Mouse (Mus musculus) brain, embryonic 14.5 days (tissue): ENCODE measurements at regions not wholly inside any gene's neighbourhood (a gene's known extent, or its start where the extent isn't known, plus 50 kb on each side); places are given as distances from the start of the nearest gene placed in this dataset.

Experiments
- DNase-seq: peaks from one replicate; pipeline ENCODE4 v3.0.0-alpha.2; 2011; ENCODE audit warnings: low read depth
- CTCF ChIP-seq: fragments of 200-500 bp; IDR thresholded peaks from 2 replicates; pipeline ENCODE4 v1.5.1; 2012; ENCODE audit warnings: inconsistent platforms, mild to moderate bottlenecking, moderate library complexity, borderline replicate concordance; ENCODE audit not compliant: insufficient read depth, insufficient read length; ENCODE audit errors: extremely low read depth
- POLR2A ChIP-seq: fragments of 200-500 bp; IDR thresholded peaks from 2 replicates; pipeline ENCODE4 v1.6.1; 2012; ENCODE audit warnings: mild to moderate bottlenecking, inconsistent platforms, borderline replicate concordance; ENCODE audit not compliant: poor library complexity, insufficient read depth, insufficient read length, severe bottlenecking; ENCODE audit errors: extremely low read depth

DNA sequence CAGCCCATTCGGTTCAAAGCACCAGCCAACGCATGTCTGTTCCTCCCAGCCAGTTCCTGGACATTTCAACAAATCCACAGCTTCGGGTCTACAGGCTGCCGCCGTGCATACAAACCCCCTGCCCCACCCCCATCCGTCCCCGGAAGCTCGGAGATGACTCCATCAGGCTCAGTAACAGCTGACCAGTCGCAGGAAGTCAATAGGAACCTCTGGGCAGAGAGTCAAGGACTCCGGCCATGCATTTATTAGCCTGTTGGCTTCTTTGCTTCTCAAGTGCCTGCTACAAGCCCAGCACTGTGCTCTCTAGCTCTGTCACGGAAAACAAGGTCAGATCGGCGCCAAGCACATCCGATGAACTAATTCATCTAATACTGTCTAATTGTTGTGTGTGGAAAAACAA, 80.4 kb upstream of the Tmem132d start:
- TF ChIP-seq POLR2A: no peak
- TF ChIP-seq CTCF: no peak
- DNase-seq: no peak

DNA sequence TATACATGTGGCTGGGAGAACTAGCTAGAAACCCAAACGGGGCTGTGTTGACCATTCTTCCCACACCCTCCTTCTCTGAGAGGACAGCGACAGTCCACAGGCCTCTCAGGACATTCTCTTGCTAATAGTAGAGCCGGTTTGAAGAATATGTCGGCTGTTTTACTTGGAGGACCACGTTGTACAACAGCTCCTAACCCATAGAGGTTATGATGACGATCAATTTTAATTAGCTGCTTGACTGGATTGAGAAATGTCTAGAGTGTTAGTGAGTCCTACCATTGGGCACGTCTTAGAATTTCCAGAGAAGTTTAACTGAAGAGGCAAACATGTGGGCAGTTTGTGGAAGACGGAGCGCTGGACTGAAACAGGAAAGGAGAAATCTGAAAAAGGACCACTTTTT, 79.7 kb upstream of the Tmem132d start:
- TF ChIP-seq POLR2A (no peak), CTCF (no peak)
- no peak for DNase-seq

DNA sequence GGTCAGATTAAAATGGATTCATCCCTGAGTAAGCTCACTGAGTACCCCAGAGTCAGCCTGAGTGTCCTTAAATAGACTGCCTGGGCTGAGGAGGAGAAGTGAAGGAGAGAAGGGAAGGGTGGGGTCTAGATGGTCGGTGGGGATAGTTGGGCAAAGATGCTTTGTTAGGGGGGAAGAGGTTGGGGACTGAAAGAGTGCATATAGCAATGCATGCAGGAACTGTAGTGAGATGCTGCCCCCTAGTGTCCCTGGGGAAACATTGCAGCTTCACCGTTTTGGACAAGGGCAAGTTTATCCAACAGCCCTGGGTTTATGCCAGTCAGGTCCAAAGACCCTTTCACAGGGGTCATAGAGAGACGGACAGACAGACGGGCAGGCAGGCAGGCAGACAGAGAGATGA, 71.6 kb upstream of the Tmem132d start:
- DNase-seq: peak; percentile 78
- TF ChIP-seq CTCF (peak; percentile 94), POLR2A (no peak)

DNA sequence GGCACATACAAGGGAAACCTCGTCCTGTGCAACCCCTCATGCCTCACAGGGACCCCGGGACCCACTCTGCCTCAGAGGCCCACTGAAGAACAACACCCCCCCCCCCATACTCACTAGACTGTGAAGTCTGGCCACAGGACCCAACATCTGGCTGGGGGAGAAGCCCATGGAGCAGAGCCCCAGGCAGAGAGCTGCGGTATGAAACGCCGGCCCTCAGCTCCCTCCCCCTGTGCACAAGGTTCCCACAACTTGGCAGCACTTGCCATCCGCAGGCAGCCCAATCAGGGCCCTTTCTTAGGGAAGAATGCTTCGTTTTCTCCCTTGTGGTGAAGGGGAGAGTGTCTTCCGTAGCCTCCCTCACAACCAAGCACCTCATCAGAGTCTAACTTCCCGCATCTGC, 66.6 kb upstream of the Tmem132d start:
- DNase-seq: no peak
- TF ChIP-seq POLR2A (no peak), CTCF (no peak)

DNA sequence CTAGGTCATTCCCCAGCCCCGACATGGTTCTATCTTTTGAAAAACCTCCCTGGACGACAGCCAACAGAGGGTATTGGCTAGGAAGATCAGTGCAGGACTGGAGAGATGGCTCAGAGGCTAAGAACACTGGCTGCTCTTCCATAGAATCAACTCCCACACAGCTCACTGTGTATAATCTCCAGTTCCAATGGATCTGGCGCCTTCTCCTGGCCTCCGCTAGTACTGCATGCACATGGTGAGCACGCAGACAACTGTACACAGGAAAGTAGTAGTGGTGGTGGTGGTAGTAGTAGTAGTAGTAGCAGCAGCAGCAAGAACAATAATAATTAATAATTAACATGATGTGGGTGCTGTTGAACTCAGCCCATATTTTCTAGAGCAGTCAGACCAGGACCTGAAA, 66.2 kb upstream of the Tmem132d start:
- peak; percentile 45 for DNase-seq

DNA sequence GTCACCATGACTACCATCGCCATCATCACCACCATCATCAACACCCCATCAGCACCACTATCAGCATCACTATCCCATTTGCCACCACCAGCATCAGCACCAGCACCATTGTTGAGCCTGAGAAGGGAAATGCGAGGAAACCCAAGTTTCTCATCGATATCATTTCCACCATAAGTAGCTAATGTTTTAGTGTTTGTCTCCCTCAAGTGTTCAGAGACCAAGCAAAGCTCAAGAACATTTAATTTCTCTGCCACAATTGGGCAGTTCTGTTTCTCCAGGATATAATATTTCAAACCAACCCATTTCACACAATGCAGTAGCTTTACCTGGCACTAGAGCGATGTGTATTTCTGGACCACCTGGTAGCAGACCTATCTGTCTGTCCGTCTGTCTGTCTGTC, 59.7 kb upstream of the Tmem132d start:
- peak; percentile 20 for DNase-seq
- no peak for TF ChIP-seq POLR2A
- no peak for TF ChIP-seq CTCF

More for the DNA sequence above, 66.2 kb upstream of the Tmem132d start:
- TF ChIP-seq CTCF: peak; percentile 67; the same call in 1 of the 2 replicates
- TF ChIP-seq POLR2A: no peak

DNA sequence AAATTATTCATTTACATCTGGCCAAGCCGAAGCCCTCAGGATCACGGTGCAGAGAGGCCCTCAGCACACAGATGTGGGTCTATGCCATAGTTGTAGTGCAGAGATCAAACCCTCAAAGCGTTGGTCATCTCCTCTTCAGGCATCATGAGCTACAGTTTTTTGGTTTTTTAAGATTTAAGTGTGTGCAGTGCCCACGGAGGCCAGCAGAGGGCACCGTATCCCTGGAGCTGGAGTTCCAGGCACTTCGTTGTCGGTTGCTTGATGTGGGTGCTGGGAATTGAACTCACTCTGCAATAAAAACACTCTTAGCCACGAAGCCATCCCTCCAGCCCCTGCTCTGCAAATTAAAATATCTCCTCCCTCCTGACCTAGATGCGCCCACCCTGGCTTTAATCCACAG, 58.3 kb upstream of the Tmem132d start:
- TF ChIP-seq POLR2A (no peak), CTCF (peak; percentile 63)

DNA sequence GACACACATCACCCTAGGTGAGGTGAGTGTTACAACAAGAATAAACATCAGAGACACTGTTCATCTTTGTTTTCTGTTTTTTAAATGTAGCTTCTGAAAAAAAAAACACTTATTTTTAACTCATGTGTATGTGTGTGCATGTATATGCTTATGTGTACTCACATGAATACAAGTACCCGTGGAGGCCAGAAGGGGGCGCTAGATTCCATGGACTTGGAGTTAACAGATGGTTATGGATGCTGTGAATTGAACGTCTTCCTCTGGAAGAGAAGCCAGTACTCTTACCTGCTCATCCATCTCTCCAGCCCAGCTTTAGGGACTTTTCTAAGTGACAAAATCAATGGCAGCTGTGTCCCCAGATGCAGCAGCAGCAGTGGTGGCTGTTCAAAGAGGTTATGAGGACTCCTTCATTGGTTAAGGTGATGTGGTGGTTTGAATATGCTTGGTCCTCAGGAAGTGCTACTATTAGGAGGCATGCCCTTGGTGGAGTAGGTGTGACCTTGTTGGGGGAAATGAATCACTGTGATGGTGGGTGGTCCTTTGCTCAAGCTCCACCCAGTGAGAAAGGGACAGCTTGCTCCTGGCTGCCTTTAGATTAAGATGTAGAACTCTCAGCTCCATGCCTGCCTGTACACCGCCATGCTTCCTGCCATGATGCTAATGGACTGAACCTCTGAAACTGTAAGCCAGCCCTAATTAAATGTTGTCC, 56.1 kb upstream of the Tmem132d start:
- DNase-seq: no peak
- TF ChIP-seq CTCF (peak; percentile 21; the same call in 1 of the 2 replicates), POLR2A (no peak)

More for the DNA sequence above, 58.3 kb upstream of the Tmem132d start:
- DNase-seq: no peak

DNA sequence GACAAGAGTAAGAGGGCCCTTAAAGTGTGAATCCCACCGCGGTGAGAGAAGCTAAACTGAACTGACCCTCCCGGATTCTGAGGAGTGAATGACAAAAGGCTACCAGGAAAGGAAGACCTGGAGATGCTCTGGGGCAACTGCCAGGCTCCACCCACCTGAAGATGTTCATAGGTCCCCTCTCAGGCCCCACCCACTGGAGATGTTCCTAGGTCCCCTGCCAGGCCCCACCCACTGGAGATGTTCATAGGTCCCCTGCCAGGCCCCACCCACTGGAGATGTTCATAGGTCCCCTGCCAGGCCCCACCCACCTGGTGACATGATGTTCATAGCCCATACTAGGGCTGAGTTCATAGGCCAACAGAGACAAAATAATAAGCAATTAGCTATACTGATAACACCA, 54.5 kb upstream of the Tmem132d start:
- DNase-seq: no peak
- TF ChIP-seq POLR2A (no peak), CTCF (no peak)

DNA sequence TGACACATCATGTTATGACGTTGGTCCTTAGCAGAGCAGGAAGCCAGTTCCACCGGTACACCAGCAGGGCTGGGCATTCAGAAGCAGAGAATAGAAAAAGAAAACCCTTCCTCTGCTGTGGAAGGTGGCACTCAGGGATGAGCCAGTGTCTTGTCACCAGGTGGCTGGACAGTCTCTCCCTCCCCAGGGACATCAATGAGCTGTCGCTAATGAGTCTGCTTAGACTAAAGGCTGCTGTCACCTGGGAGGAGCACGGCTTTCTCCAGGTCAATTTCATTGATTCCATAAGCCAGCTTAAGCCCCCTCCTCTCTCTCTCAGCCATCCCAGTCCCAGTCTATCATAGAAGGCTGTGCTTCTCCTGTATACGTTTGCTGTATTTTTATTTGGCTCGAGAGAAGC, 51.2 kb upstream of the Tmem132d start:
- no peak for TF ChIP-seq CTCF
- TF ChIP-seq POLR2A: no peak
- peak; percentile 32 for DNase-seq

DNA sequence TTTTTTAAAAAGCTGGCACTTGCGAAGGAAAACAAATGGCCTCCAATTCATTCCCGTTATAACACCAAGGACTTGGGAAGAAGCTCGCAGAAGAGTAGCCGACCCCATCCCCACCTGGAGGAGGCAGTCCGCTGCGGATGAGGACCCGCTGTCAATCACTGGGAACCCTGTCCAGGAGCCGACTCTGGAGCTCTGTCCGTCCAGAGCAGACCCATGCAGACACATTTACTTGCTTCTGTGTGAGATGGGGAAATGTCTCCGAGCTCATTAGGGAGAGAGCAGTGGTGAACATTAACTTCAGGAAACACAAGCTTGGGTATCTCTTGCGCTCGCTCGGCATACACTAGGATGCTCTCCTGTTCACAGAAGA, 50.5 kb upstream of the Tmem132d start:
- TF ChIP-seq CTCF: no peak
- no peak for TF ChIP-seq POLR2A
- no peak for DNase-seq
